Mouse (Mus musculus) stomach, postnatal 0 days (tissue): Measurements from ENCODE around the gene Ptprn2.

Source experiments
- CTCF ChIP-seq: IDR thresholded peaks from 2 replicates; pipeline ENCODE4 v1.5.1; 2016; ENCODE audit warnings: antibody characterized with exemption, low read depth, mild to moderate bottlenecking, moderate library complexity
- EP300 ChIP-seq: optimal IDR thresholded peaks from 2 replicates; pipeline ENCODE3; 2016; ENCODE audit warnings: antibody characterized with exemption

GRCm38 (mm10) chr12:116989144-116989543 lies 503.6 kb downstream of the Ptprn2 start:
- TF ChIP-seq CTCF (no peak), EP300 (no peak)
